ENCODE assay signal across 11 mouse cellular contexts in genomic region chr12:109397175-109398058, GRCm38 (mm10). TPM values are rescaled to one million over a fixed set of nuclear protein-coding genes. Genes with fewer than 3 reads are reported as not detected.
A peak's percentile ranks its signal among the peaks of the same experiment; 100 is the strongest.
DNase-seq lines count a peak whose midpoint lies in the region; ATAC-seq lines count a peak whose summit lies in the region.
"Had no signal": no experiment of that assay in that cellular context is flagged by ENCODE, and none has a peak within 500 bp of the region (broad histone marks: within the 10 kb centered on the region; RNA-seq: fewer than 3 reads in every experiment).

No protein-coding gene starts in this region.

- H3K4me3 ChIP-seq in forebrain, embryonic 11.5 days (ENCODE audit: low read depth, low read length) = no peak overlapping the region
- H3K4me3 ChIP-seq in forebrain, embryonic 13.5 days = no peak overlapping the region
- no peak overlapping the region for H3K4me3 ChIP-seq in kidney, embryonic 14.5 days (ENCODE audit: low read length)
- H3K4me3 ChIP-seq in intestine, embryonic 16.5 days (ENCODE audit: low read length) = no peak overlapping the region

- peaks cover 14% of the 10 kb centered on the region for H3K4me1 ChIP-seq in forebrain, embryonic 11.5 days (replicated peaks; ENCODE audit: control insufficient read depth, insufficient read depth, low read length)
- H3K4me1 ChIP-seq in forebrain, embryonic 13.5 days = peaks cover 46% of the 10 kb centered on the region
- peaks cover 18% of the 10 kb centered on the region for H3K4me1 ChIP-seq in kidney, embryonic 14.5 days (ENCODE audit: control insufficient read depth, insufficient read depth, low read length)
- H3K4me1 ChIP-seq in intestine, embryonic 16.5 days (ENCODE audit: control insufficient read depth, insufficient read depth, low read length) = peaks cover 50% of the 10 kb centered on the region

- no peak for ATAC-seq in forebrain, embryonic 11.5 days (replicated peaks; ENCODE audit: low FRiP score)
- no peak for ATAC-seq in forebrain, embryonic 13.5 days
- ATAC-seq in kidney, embryonic 14.5 days (ENCODE audit: low FRiP score, low TSS enrichment) = no peak
- no peak for ATAC-seq in intestine, embryonic 16.5 days

- H3K9ac ChIP-seq in forebrain, embryonic 11.5 days (ENCODE audit: low read length) = no peak overlapping the region
- no peak overlapping the region for H3K9ac ChIP-seq in forebrain, embryonic 13.5 days
- no peak overlapping the region for H3K9ac ChIP-seq in kidney, embryonic 14.5 days (ENCODE audit: low read depth, low read length)
- H3K9ac ChIP-seq in intestine, embryonic 16.5 days (ENCODE audit: low read depth, low read length) = peak overlapping the region; percentile 39; the same call in 1 of the 2 replicates

- no peak overlapping the region for H3K4me2 ChIP-seq in forebrain, embryonic 11.5 days (ENCODE audit: low read depth, low read length, severe bottlenecking)
- no peak overlapping the region for H3K4me2 ChIP-seq in forebrain, embryonic 13.5 days
- no peak overlapping the region for H3K4me2 ChIP-seq in kidney, embryonic 14.5 days (replicated peaks; ENCODE audit: low read depth, low read length)
- H3K4me2 ChIP-seq in intestine, embryonic 16.5 days (ENCODE audit: low read depth, low read length) = no peak overlapping the region

- DNase-seq in forebrain, embryonic 11.5 days (ENCODE audit: low spot score) = peak; percentile 52
- no peak for DNase-seq in kidney, postnatal 4 days
- peak; percentile 62 for DNase-seq in 3T3-L1 (ENCODE audit: low read depth, low spot score)
- no peak for DNase-seq in layer of hippocampus, adult 9-10 months (ENCODE audit: low spot score)
- no peak for DNase-seq in thymus, postnatal 25 days
- DNase-seq: lung, adult 2 months; thymus, adult 2 months had no signal

- H3K27me3 ChIP-seq in forebrain, embryonic 11.5 days (ENCODE audit: control insufficient read depth, insufficient read depth, low read length) = peaks cover 4% of the 10 kb centered on the region; the same call in 1 of the 2 replicates
- 0 out of 2 replicates have a peak, but pooled peaks cover 4% of the 10 kb centered on the region for H3K27me3 ChIP-seq in forebrain, embryonic 13.5 days
- no peaks in the 10 kb centered on the region for H3K27me3 ChIP-seq in kidney, embryonic 14.5 days (ENCODE audit: control insufficient read depth, insufficient read depth, low read length)
- 0 out of 2 replicates have a peak, but pooled peaks cover 2% of the 10 kb centered on the region for H3K27me3 ChIP-seq in intestine, embryonic 16.5 days (replicated peaks; ENCODE audit: control insufficient read depth, insufficient read depth, low read length)
- H3K27me3 ChIP-seq: CH12.LX had no signal

- no peaks in the 10 kb centered on the region for H3K9me3 ChIP-seq in forebrain, embryonic 11.5 days (ENCODE audit: control insufficient read depth, low read length)
- no peaks in the 10 kb centered on the region for H3K9me3 ChIP-seq in forebrain, embryonic 13.5 days (replicated peaks)
- no peaks in the 10 kb centered on the region for H3K9me3 ChIP-seq in kidney, embryonic 14.5 days (ENCODE audit: control insufficient read depth, low read length)
- H3K9me3 ChIP-seq in intestine, embryonic 16.5 days (ENCODE audit: control insufficient read depth, low read length) = no peaks in the 10 kb centered on the region

- 65% methylated on average over 12 of the region's 12 CpGs for WGBS in forebrain, embryonic 11.5 days
- WGBS in forebrain, embryonic 13.5 days = 71% methylated on average over 10 of the region's 12 CpGs
- 55% methylated on average over 12 of the region's 12 CpGs for WGBS in kidney, embryonic 14.5 days
- 60% methylated on average over 12 of the region's 12 CpGs for WGBS in intestine, embryonic 16.5 days

- no peak overlapping the region for H3K27ac ChIP-seq in forebrain, embryonic 11.5 days (ENCODE audit: low read depth, low read length)
- H3K27ac ChIP-seq in forebrain, embryonic 13.5 days = no peak overlapping the region
- 0 out of 2 replicates have a peak overlapping the region, but pooled peaks have one; percentile 6 for H3K27ac ChIP-seq in kidney, embryonic 14.5 days (ENCODE audit: low read depth, low read length)
- H3K27ac ChIP-seq in intestine, embryonic 16.5 days (ENCODE audit: low read length) = 0 out of 2 replicates have a peak overlapping the region, but pooled peaks have one; percentile 21

- no peaks in the 10 kb centered on the region for H3K36me3 ChIP-seq in forebrain, embryonic 11.5 days (ENCODE audit: control insufficient read depth, insufficient read depth, low read length)
- no peaks in the 10 kb centered on the region for H3K36me3 ChIP-seq in forebrain, embryonic 13.5 days (ENCODE audit: poor library complexity, severe bottlenecking)
- no peaks in the 10 kb centered on the region for H3K36me3 ChIP-seq in kidney, embryonic 14.5 days (ENCODE audit: control insufficient read depth, insufficient read depth, low read length)
- H3K36me3 ChIP-seq in intestine, embryonic 16.5 days (ENCODE audit: control insufficient read depth, insufficient read depth, low read length) = no peaks in the 10 kb centered on the region

RNA-seq across cellular contexts. Expression of gene Dlk1, which starts 55.2 kb away (rescaled TPM):
- polyA plus RNA-seq in forebrain, embryonic 11.5 days (2014; fragmentation: Nextera tagmentation; extraction: Ambion mirVana) = 169 and 191 TPM in 2 replicates
- 69.3 and 118 TPM in 2 replicates for polyA plus RNA-seq in forebrain, embryonic 13.5 days (2015; fragmentation: Nextera tagmentation; extraction: Ambion mirVana)
- polyA plus RNA-seq in kidney, embryonic 14.5 days (2014; fragmentation: Nextera tagmentation; extraction: Ambion mirVana) = 51.1 and 52.4 TPM in 2 replicates
- 325 and 385 TPM in 2 replicates for polyA plus RNA-seq in intestine, embryonic 16.5 days (2015; fragmentation: Nextera tagmentation; extraction: Ambion mirVana)

Comparison
In these comparisons a context has a peak if more than half of its experiments do, and no peak if none do; other contexts are left out.
1. DNase-seq: peak in forebrain, embryonic 11.5 days (single experiment) and 3T3-L1 (single experiment); none in kidney, postnatal 4 days (0 of 2), layer of hippocampus, adult 9-10 months (single experiment) and thymus, postnatal 25 days (single experiment).
2. H3K27ac ChIP-seq: peak in kidney, embryonic 14.5 days (single experiment) and intestine, embryonic 16.5 days (single experiment); none in forebrain, embryonic 11.5 days (single experiment) and forebrain, embryonic 13.5 days (single experiment).